Mouse (Mus musculus): Measurements from ENCODE around the gene Bbs5. TPM values are rescaled to one million over a fixed set of nuclear protein-coding genes. Genes with fewer than 3 reads are reported as not detected.

The Bbs5 gene
- total RNA-seq, 2 experiments from 2014 or later = 25.4 to 29.3 TPM

Other genes with a start within 250 kb of the Bbs5 start
- under 1 TPM; 0.34 to 0.54 TPM for gene Lrp2, start 61.1 kb upstream of the Bbs5 start, total RNA-seq (2021)
- under 1 TPM; 0.58 to 0.66 TPM for gene Klhl41, start 22.9 kb downstream of the Bbs5 start, total RNA-seq (2021)
- 10 to 100 TPM; 23.7 to 23.9 TPM for gene Fastkd1, start 66.3 kb downstream of the Bbs5 start, total RNA-seq (2021)
- 10 to 100 TPM; 66.8 to 68.0 TPM for gene Ppig, start 75.4 kb downstream of the Bbs5 start, total RNA-seq (2021)
- 1 to 10 TPM; 1.6 to 2.9 TPM for gene Ccdc173, start 142.4 kb downstream of the Bbs5 start, total RNA-seq (2021)
- gene Phospho2, start 142.5 kb downstream of the Bbs5 start, total RNA-seq (2021) = 10 to 100 TPM; 15.7 to 16.9 TPM
- 100 to 1,000 TPM; 136 to 142 TPM for gene Klhl23, start 174.8 kb downstream of the Bbs5 start, total RNA-seq (2021)
- 100 to 1,000 TPM; 155 to 170 TPM for gene Ssb, start 214.4 kb downstream of the Bbs5 start, total RNA-seq (2021)
- 10 to 100 TPM; 12.4 to 15.5 TPM for gene Mettl5, start 238.4 kb downstream of the Bbs5 start, total RNA-seq (2021)

All from left cerebral cortex, postnatal 4 days (tissue).